Mouse (Mus musculus) embryonic facial prominence, embryonic 13.5 days (tissue): ENCODE data around the gene BC005537. TPM values are rescaled to one million over a fixed set of nuclear protein-coding genes. Genes with fewer than 3 reads are reported as not detected.
"Not testable (repeated sequence)": the region's sequence is repeated elsewhere in the genome, so short reads cannot be mapped to it uniquely, and the experiment has no call there.

Experiments
- ATAC-seq: fragments of 200-750 bp; cut with Nextera tagmentation; 2 replicates; pipeline ENCODE4 v1.8.0; 2017; ENCODE audit warnings: low read depth; ENCODE audit not compliant: insufficient number of reproducible peaks, insufficient read depth, low FRiP score, low TSS enrichment
- H3K27ac ChIP-seq: fragments of 300-500 bp; sonication (generic); 2 replicates; pipeline ENCODE4 v1.5.1; 2015; ENCODE audit warnings: moderate library complexity, mild to moderate bottlenecking, inconsistent platforms
- H3K27me3 ChIP-seq: fragments of 300-500 bp; sonication (generic); 2 replicates; pipeline ENCODE4 v1.6.1; 2015; ENCODE audit warnings: mild to moderate bottlenecking, inconsistent platforms
- H3K36me3 ChIP-seq: fragments of 300-500 bp; sonication (generic); 2 replicates; pipeline ENCODE4 v1.6.1; 2015; ENCODE audit warnings: mild to moderate bottlenecking, inconsistent platforms
- H3K4me1 ChIP-seq: fragments of 300-500 bp; sonication (generic); 2 replicates; pipeline ENCODE4 v1.6.1; 2015; ENCODE audit warnings: inconsistent platforms
- H3K4me2 ChIP-seq: fragments of 300-500 bp; sonication (generic); 2 replicates; pipeline ENCODE4 v1.6.1; 2015; ENCODE audit warnings: moderate library complexity, mild to moderate bottlenecking, inconsistent platforms
- H3K4me3 ChIP-seq: fragments of 300-500 bp; sonication (generic); 2 replicates; pipeline ENCODE4 v1.5.1; 2015; ENCODE audit warnings: mild to moderate bottlenecking, inconsistent platforms
- H3K9ac ChIP-seq: fragments of 300-500 bp; sonication (generic); 2 replicates; pipeline ENCODE4 v1.6.1; 2015; ENCODE audit warnings: mild to moderate bottlenecking, inconsistent platforms
- H3K9me3 ChIP-seq: fragments of 300-500 bp; sonication (generic); 2 replicates; pipeline ENCODE4 v1.6.1; 2016; ENCODE audit warnings: inconsistent platforms
- WGBS: fragments of 180-500 bp; shearing (Covaris S2); methylation state at CpG from one replicate; pipeline ENCODE4 v1.1.7; 2015; ENCODE audit warnings: mixed read lengths; 5-methylcytosine and 5-hydroxymethylcytosine counted together
- polyA plus RNA-seq: library from polyadenylated mRNA; unstranded; fragments of >200 nt; fragmentation: Nextera tagmentation; extraction: Ambion mirVana; gene quantifications from 2 replicates; pipeline ENCODE4 v1.2.1, GENCODE M21; 2015

Gene BC005537
- polyA plus RNA-seq, 1 experiment from 2014 or later: 18.2 TPM

DNA sequence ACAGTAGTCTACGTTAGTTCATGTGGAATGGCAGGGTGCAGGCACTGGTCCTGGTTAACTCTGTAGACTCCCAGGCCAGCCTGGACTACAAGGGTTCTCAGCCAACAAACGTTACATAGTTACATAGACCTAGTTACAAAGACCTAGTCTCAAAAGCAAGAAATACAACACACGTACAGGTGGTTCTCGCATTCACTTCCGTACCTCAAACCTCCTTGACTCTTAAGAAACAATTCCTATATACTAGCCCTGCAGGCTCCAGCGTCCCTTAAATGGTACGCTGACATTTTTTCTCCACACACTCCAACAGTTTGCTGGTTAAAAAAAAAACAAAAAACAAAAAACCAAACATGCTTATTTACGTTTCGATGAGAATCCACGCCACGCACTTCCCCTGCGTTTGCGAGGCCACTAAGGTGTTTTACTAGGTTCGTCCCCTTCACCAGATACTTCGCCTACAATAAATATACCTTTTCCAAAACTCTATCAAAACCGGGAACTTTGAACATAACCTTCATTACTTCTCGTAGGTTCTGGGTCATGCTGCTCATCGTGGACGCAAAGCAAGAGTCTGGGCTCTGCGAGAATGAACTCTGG lies 29.4 kb downstream of the BC005537 start:
- peak overlapping the region; percentile 96 for H3K9ac ChIP-seq
- H3K27me3 ChIP-seq: no peaks in the 10 kb centered on the region
- peaks cover 25% of the 10 kb centered on the region for H3K4me1 ChIP-seq
- WGBS: 1% methylated on average over 20 of the region's 20 CpGs
- peak overlapping the region; percentile 77 for H3K4me2 ChIP-seq
- peak overlapping the region; percentile 99 for H3K4me3 ChIP-seq
- no peaks in the 10 kb centered on the region for H3K9me3 ChIP-seq
- ATAC-seq: no peak
- H3K36me3 ChIP-seq: no peaks in the 10 kb centered on the region
- H3K27ac ChIP-seq: peak overlapping the region; percentile 80

- under 1% methylated on average over 88 of the region's 90 CpGs for WGBS
- no peaks in the 10 kb centered on the region for H3K27me3 ChIP-seq
- ATAC-seq: peak; percentile 96
- 0 out of 2 replicates have a peak, but pooled peaks cover 6% of the 10 kb centered on the region for H3K36me3 ChIP-seq
- H3K9ac ChIP-seq: peak within 1 kb of the TSS; percentile 96
- H3K9me3 ChIP-seq: no peaks in the 10 kb centered on the region
- peak within 1 kb of the TSS; percentile 99 for H3K4me3 ChIP-seq
- peaks cover 25% of the 10 kb centered on the region for H3K4me1 ChIP-seq
- peak within 1 kb of the TSS; percentile 77 for H3K4me2 ChIP-seq
- peak within 1 kb of the TSS; percentile 92 for H3K27ac ChIP-seq
Observed at GRCm38 (mm10) chr13:24831353-24832130, 30.1 kb downstream of the BC005537 start, which contains the start of the genes Acot13 and Tdp2. Gene Acot13, minus strand, starts transcription at chr13:24831540. Gene Tdp2, plus strand, starts transcription at chr13:24831679.

GRCm38 (mm10) chr13:24832131-24832810 lies 30.8 kb downstream of the BC005537 start:
- no peak for ATAC-seq
- 4% methylated on average over 21 of the region's 21 CpGs for WGBS
- H3K4me1 ChIP-seq: peaks cover 24% of the 10 kb centered on the region
- H3K9ac ChIP-seq: peak overlapping the region; percentile 96
- peak overlapping the region; percentile 77 for H3K4me2 ChIP-seq
- H3K4me3 ChIP-seq: peak overlapping the region; percentile 99
- H3K9me3 ChIP-seq: no peaks in the 10 kb centered on the region
- H3K27ac ChIP-seq: peak overlapping the region; percentile 92
- no peaks in the 10 kb centered on the region for H3K27me3 ChIP-seq
- peaks cover 8% of the 10 kb centered on the region for H3K36me3 ChIP-seq

DNA sequence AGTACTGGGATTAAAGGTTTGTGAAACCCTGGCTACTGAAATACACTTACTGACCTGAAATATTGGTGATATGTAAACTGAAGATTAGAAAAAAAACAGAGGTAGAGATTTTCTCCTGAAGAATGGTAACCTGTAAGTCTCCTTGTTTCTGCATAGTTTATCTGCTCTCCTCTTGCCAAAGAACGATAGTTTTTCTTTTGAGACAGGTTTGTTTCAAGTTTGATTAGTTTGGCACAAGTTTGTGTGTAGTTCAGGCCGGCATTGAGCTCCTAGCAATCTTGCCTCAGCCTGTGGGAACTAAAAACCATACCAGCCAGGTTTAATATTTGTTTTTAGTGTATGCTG lies 31.3 kb downstream of the BC005537 start:
- no peaks in the 10 kb centered on the region for H3K27me3 ChIP-seq
- peaks cover 21% of the 10 kb centered on the region for H3K4me1 ChIP-seq
- 44% methylated on average over 2 of the region's 2 CpGs for WGBS
- peak overlapping the region; percentile 99 for H3K4me3 ChIP-seq
- no peaks in the 10 kb centered on the region for H3K9me3 ChIP-seq
- no peak for ATAC-seq
- peak overlapping the region; percentile 96 for H3K9ac ChIP-seq
- peak overlapping the region; percentile 77 for H3K4me2 ChIP-seq
- peaks cover 10% of the 10 kb centered on the region for H3K36me3 ChIP-seq
- no peak overlapping the region for H3K27ac ChIP-seq

DNA sequence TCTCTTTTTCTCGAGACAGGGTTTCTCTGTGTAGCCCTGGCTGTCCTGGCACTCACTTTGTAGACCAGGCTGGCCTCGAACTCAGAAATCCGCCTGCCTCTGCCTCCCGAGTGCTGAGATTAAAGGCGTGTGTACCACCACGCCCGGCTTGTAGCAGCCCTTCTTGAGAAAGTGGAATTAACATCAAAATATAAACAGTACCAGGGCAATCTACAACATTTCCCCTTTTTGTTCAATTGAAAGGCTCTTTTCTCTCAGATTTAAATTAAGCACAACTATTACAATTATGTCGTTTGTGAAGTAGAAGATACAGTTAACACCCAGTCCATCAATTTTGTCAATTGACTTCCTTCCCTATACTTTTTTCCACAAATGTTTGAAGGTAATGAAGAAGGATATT lies 36.3 kb downstream of the BC005537 start:
- ATAC-seq, H3K4me3 ChIP-seq, H3K9ac ChIP-seq, H3K9me3 ChIP-seq, H3K27me3 ChIP-seq, H3K27ac ChIP-seq, H3K4me2 ChIP-seq: not testable (repeated sequence)
- whole genome bisulfite sequencing: 93% methylated on average over 8 of the region's 8 CpGs
- Histone ChIP-seq H3K36me3 (peaks cover 37% of the 10 kb centered on the region), H3K4me1 (peaks cover 13% of the 10 kb centered on the region)

DNA sequence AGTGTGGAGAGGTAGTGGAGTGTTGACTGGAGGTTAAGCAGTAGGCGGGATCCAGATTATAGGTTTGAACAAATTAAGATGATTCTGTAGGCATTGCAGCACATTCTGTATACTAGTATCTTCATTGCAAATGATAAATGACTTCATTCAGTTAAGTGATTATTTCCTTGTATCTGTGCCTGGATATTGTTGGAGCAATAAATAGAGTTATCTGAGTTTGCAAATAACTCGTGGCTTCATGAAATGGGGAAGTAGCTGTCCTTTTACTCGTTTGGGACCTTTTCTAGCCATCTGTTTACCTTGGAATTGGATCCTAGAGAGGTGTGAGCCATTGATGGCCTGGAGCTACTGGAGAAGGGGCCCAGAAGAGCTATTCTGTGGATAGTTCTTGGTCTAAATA lies 38.4 kb downstream of the BC005537 start:
- no peak for ATAC-seq
- WGBS: 65% methylated on average over 3 of the region's 3 CpGs
- peaks cover 5% of the 10 kb centered on the region for H3K4me1 ChIP-seq
- H3K9me3 ChIP-seq: no peaks in the 10 kb centered on the region
- no peak overlapping the region for H3K9ac ChIP-seq
- H3K27ac ChIP-seq: no peak overlapping the region
- no peaks in the 10 kb centered on the region for H3K27me3 ChIP-seq
- H3K4me3 ChIP-seq: no peak overlapping the region
- H3K36me3 ChIP-seq: peaks cover 37% of the 10 kb centered on the region
- no peak overlapping the region for H3K4me2 ChIP-seq

- Histone ChIP-seq H3K4me3 (no peak overlapping the region), H3K4me2 (no peak overlapping the region), H3K36me3 (peaks cover 31% of the 10 kb centered on the region), H3K27me3 (no peaks in the 10 kb centered on the region), H3K27ac (no peak overlapping the region), H3K9ac (no peak overlapping the region), H3K4me1 (peaks cover 12% of the 10 kb centered on the region), H3K9me3 (no peaks in the 10 kb centered on the region)
- no peak for ATAC-seq
- 82% methylated on average over 3 of the region's 3 CpGs for WGBS
Observed at GRCm38 (mm10) chr13:24841702-24842101, 40.2 kb downstream of the BC005537 start.

GRCm38 (mm10) chr13:24844983-24845955 lies 43.8 kb downstream of the BC005537 start, which contains the start of gene D130043K22Rik:
Gene D130043K22Rik, plus strand, starts transcription at chr13:24845135.
- H3K9me3 ChIP-seq: no peaks in the 10 kb centered on the region
- H3K4me1 ChIP-seq: peaks cover 12% of the 10 kb centered on the region
- peak; percentile 72; the same call in 1 of the 2 replicates for ATAC-seq
- H3K27me3 ChIP-seq: no peaks in the 10 kb centered on the region
- peaks cover 11% of the 10 kb centered on the region for H3K36me3 ChIP-seq
- H3K9ac ChIP-seq: peak within 1 kb of the TSS; percentile 66
- whole genome bisulfite sequencing: 11% methylated on average over 40 of the region's 40 CpGs
- H3K4me2 ChIP-seq: peak within 1 kb of the TSS; percentile 94
- H3K4me3 ChIP-seq: peak within 1 kb of the TSS; percentile 52
- no peak within 1 kb of the TSS for H3K27ac ChIP-seq

DNA sequence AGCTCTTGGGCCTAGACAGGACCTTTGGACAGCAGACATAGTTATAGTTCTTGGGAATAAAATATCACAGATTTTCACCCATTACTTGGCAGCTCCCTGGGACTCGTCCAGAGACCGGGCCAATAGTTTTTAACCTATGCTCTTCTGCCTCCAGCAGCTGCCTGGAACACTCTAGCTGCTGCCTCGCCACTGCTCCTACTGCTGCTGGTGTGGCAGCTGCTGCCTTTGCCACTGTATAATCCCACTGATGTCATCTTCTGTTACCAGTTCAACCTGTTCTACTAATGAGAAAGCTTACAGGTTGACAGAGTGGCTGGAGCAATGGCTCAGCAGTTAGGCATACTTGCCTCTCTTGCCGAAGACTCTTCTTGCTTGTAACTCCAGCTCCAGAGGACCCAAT lies 47.9 kb downstream of the BC005537 start:
- H3K4me2 ChIP-seq: no peak overlapping the region
- H3K9ac ChIP-seq: no peak overlapping the region
- ATAC-seq: peak; percentile 32; the same call in 1 of the 2 replicates
- no peak overlapping the region for H3K4me3 ChIP-seq
- no peaks in the 10 kb centered on the region for H3K27me3 ChIP-seq
- 65% methylated on average over 4 of the region's 4 CpGs for WGBS
- H3K9me3 ChIP-seq: no peaks in the 10 kb centered on the region
- no peaks in the 10 kb centered on the region for H3K36me3 ChIP-seq
- peaks cover 12% of the 10 kb centered on the region for H3K4me1 ChIP-seq
- no peak overlapping the region for H3K27ac ChIP-seq

DNA sequence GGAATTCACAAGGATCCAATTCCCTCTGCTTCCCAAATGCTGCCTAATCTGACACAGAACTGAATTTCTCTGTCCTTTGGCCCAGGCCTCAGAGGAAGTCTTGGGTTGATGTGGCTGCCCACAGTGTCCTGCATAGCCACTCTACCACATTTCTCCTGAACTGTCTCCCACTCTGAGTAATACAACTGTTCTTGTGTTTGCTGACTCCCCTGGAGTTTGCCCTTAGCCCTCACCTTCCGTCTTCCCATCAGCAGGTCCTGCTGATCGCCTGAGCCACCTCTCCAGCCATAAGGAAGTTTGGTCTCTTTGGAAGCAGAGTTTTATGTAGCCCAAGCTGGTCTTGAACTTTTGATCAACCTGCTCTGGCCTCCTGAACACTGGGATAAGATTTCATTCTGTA lies 50.5 kb downstream of the BC005537 start:
- Histone ChIP-seq H3K9me3 (no peaks in the 10 kb centered on the region), H3K9ac (no peak overlapping the region), H3K4me3 (no peak overlapping the region), H3K27me3 (no peaks in the 10 kb centered on the region), H3K27ac (no peak overlapping the region), H3K4me2 (no peak overlapping the region), H3K36me3 (no peaks in the 10 kb centered on the region), H3K4me1 (no peaks in the 10 kb centered on the region)
- WGBS: 81% methylated on average over 2 of the region's 2 CpGs
- no peak for ATAC-seq

GRCm38 (mm10) chr13:24852570-24852969 lies 51.1 kb downstream of the BC005537 start:
- Histone ChIP-seq H3K9ac (no peak overlapping the region), H3K4me1 (no peaks in the 10 kb centered on the region), H3K4me3 (no peak overlapping the region), H3K9me3 (no peaks in the 10 kb centered on the region), H3K27ac (no peak overlapping the region), H3K4me2 (no peak overlapping the region), H3K36me3 (no peaks in the 10 kb centered on the region), H3K27me3 (no peaks in the 10 kb centered on the region)
- WGBS: 92% methylated on average over 3 of the region's 3 CpGs
- no peak for ATAC-seq
